29 mouse cellular contexts compared by ENCODE assay signal in the genomic region with DNA sequence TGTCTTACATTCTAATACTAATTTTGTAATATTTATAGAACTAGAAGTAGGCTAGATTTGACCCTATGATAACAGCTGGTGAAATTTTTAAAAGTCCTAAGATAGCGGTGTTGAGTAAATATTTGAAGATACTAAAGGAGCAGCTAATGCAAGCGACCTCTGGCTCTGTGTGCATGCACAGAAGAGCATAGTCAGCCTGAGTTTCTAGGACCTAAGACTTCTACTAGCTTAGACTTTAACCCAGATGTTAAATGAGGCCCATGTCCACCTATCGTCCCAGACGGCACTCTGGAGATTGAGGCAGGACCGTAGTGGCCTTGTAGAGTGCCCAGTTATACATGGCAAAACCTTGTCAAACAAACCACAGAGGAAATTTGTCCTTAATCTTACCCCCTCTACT. TPM values are rescaled to one million over a fixed set of nuclear protein-coding genes. Genes with fewer than 3 reads are reported as not detected.
A peak's percentile ranks its signal among the peaks of the same experiment; 100 is the strongest.
DNase-seq lines count a peak whose midpoint lies in the region; ATAC-seq and TF ChIP-seq lines count a peak whose summit lies in the region.
"Had no signal": no experiment of that assay in that cellular context is flagged by ENCODE, and none has a peak within 500 bp of the region (broad histone marks: within the 10 kb centered on the region; RNA-seq: fewer than 3 reads in every experiment).

No protein-coding gene starts in this region.

- no peak for TF ChIP-seq EP300 in liver, postnatal 0 days (IDR thresholded peaks at IDR 0.05; ENCODE audit: low read depth)

- H3K9ac ChIP-seq in kidney, embryonic 14.5 days (ENCODE audit: low read depth, low read length): no peak overlapping the region
- H3K9ac ChIP-seq in liver, postnatal 0 days (replicated peaks): no peak overlapping the region
- no peak overlapping the region for H3K9ac ChIP-seq in kidney, embryonic 16.5 days (replicated peaks; ENCODE audit: low read length)
- H3K9ac ChIP-seq: embryonic facial prominence, embryonic 15.5 days; forebrain, embryonic 13.5 days; hindbrain, embryonic 14.5 days; liver, embryonic 13.5 days; lung, embryonic 14.5 days; stomach, embryonic 15.5 days had no signal

- H3K27ac ChIP-seq in kidney, embryonic 14.5 days (ENCODE audit: low read depth, low read length): no peak overlapping the region
- H3K27ac ChIP-seq in liver, postnatal 0 days (ENCODE audit: low read depth): no peak overlapping the region
- no peak overlapping the region for H3K27ac ChIP-seq in kidney, embryonic 16.5 days (ENCODE audit: low read length)
- H3K27ac ChIP-seq: embryonic facial prominence, embryonic 10.5 days; embryonic facial prominence, embryonic 15.5 days; forebrain, embryonic 13.5 days; hindbrain, embryonic 14.5 days; liver, embryonic 13.5 days; stomach, embryonic 15.5 days had no signal

- 85% methylated on average over 5 of the region's 5 CpGs for WGBS in kidney, embryonic 14.5 days
- 58% methylated on average over 5 of the region's 5 CpGs for WGBS in liver, postnatal 0 days (ENCODE audit: insufficient replicate concordance)
- 77% methylated on average over 5 of the region's 5 CpGs for WGBS in kidney, embryonic 16.5 days

- H3K4me1 ChIP-seq in kidney, embryonic 14.5 days (ENCODE audit: control insufficient read depth, insufficient read depth, low read length): no peaks in the 10 kb centered on the region
- H3K4me1 ChIP-seq in liver, postnatal 0 days (ENCODE audit: insufficient read depth): peaks cover 10% of the 10 kb centered on the region
- peaks cover 3% of the 10 kb centered on the region for H3K4me1 ChIP-seq in kidney, embryonic 16.5 days (ENCODE audit: insufficient read depth, low read length)
- H3K4me1 ChIP-seq: embryonic facial prominence, embryonic 15.5 days had no signal

- H3K4me3 ChIP-seq in kidney, embryonic 14.5 days (ENCODE audit: low read length): no peak overlapping the region
- no peak overlapping the region for H3K4me3 ChIP-seq in liver, postnatal 0 days (ENCODE audit: low read depth, low read length)
- no peak overlapping the region for H3K4me3 ChIP-seq in kidney, embryonic 16.5 days (ENCODE audit: low read length)
- H3K4me3 ChIP-seq: embryonic facial prominence, embryonic 10.5 days; embryonic facial prominence, embryonic 15.5 days; forebrain, embryonic 13.5 days; liver, embryonic 13.5 days; stomach, embryonic 15.5 days had no signal

- peaks cover 75% of the 10 kb centered on the region for H3K36me3 ChIP-seq in kidney, embryonic 14.5 days (ENCODE audit: control insufficient read depth, insufficient read depth, low read length)
- peaks cover 47% of the 10 kb centered on the region for H3K36me3 ChIP-seq in liver, postnatal 0 days (replicated peaks; ENCODE audit: insufficient read depth, low read length)
- H3K36me3 ChIP-seq in kidney, embryonic 16.5 days (ENCODE audit: insufficient read depth, low read length): peaks cover 32% of the 10 kb centered on the region

- H3K9me3 ChIP-seq in kidney, embryonic 14.5 days (ENCODE audit: control insufficient read depth, low read length): no peaks in the 10 kb centered on the region
- H3K9me3 ChIP-seq in liver, postnatal 0 days (ENCODE audit: low read length): no peaks in the 10 kb centered on the region
- H3K9me3 ChIP-seq in kidney, embryonic 16.5 days (ENCODE audit: low read length): no peaks in the 10 kb centered on the region
- H3K9me3 ChIP-seq: embryonic facial prominence, embryonic 10.5 days; embryonic facial prominence, embryonic 15.5 days; forebrain, embryonic 13.5 days; G1E; liver, embryonic 13.5 days; stomach, embryonic 15.5 days had no signal

- H3K27me3 ChIP-seq in kidney, embryonic 14.5 days (ENCODE audit: control insufficient read depth, insufficient read depth, low read length): no peaks in the 10 kb centered on the region
- no peaks in the 10 kb centered on the region for H3K27me3 ChIP-seq in liver, postnatal 0 days (ENCODE audit: insufficient read depth, low read length)
- no peaks in the 10 kb centered on the region for H3K27me3 ChIP-seq in kidney, embryonic 16.5 days (ENCODE audit: insufficient read depth, low read length)
- H3K27me3 ChIP-seq: embryonic facial prominence, embryonic 15.5 days; forebrain, embryonic 13.5 days; liver, embryonic 13.5 days; Patski; stomach, embryonic 15.5 days had no signal

- TF ChIP-seq CTCF in liver, postnatal 0 days (IDR thresholded peaks at IDR 0.05; ENCODE audit: low read depth): no peak

- H3K4me2 ChIP-seq in kidney, embryonic 14.5 days (replicated peaks; ENCODE audit: low read depth, low read length): no peak overlapping the region
- no peak overlapping the region for H3K4me2 ChIP-seq in liver, postnatal 0 days (ENCODE audit: low read depth, low read length)
- H3K4me2 ChIP-seq in kidney, embryonic 16.5 days (replicated peaks; ENCODE audit: low read depth, low read length): no peak overlapping the region
- H3K4me2 ChIP-seq: embryonic facial prominence, embryonic 15.5 days; forebrain, embryonic 13.5 days; heart, embryonic 11.5 days; hindbrain, embryonic 14.5 days; liver, embryonic 13.5 days; lung, embryonic 14.5 days; stomach, embryonic 15.5 days had no signal

- DNase-seq in kidney, adult 11 months: peak; percentile 37
- no peak for DNase-seq in liver, postnatal 0 days
- DNase-seq in liver: no peak
- DNase-seq in testis, postnatal 14 days (ENCODE audit: low spot score): no peak
- DNase-seq in thymus, postnatal 14 days: no peak
- no peak for DNase-seq in urinary bladder, adult 18-20 months (ENCODE audit: low spot score in 2 of 2)
- DNase-seq: adrenal gland, postnatal 10 days; cerebellum, adult 8-10 months; cerebellum, postnatal 25 days; gastrocnemius, postnatal 25 days; heart, adult 18-20 months; layer of hippocampus, adult 9-11 months; liver, embryonic 13.5 days; lung, embryonic 14.5 days; lung, postnatal 14 days; midbrain, embryonic 14.5 days; thymus, adult 18-20 months; thymus, postnatal 36 days had no signal

- no peak for ATAC-seq in kidney, embryonic 14.5 days (ENCODE audit: low FRiP score, low TSS enrichment)
- peak; percentile 13; the same call in 1 of the 2 replicates for ATAC-seq in liver, postnatal 0 days
- ATAC-seq in kidney, embryonic 16.5 days (ENCODE audit: low FRiP score, low TSS enrichment): peak; percentile 61
- ATAC-seq: forebrain, embryonic 13.5 days; inflammation-experienced regulatory T-cells, adult 6 months; Patski had no signal

RNA-seq across cellular contexts. Expression of a gene that starts 11.1 kb away (rescaled TPM):
- 315 and 346 TPM in 2 replicates for polyA plus RNA-seq in kidney, embryonic 14.5 days (2014; fragmentation: Nextera tagmentation; extraction: Ambion mirVana)
- polyA plus RNA-seq in liver, postnatal 0 days (2015; fragmentation: Nextera tagmentation; extraction: Ambion mirVana): 69.9 and 73.7 TPM in 2 replicates
- 203 and 209 TPM in 2 replicates for polyA plus RNA-seq in kidney, embryonic 16.5 days (2015; fragmentation: Nextera tagmentation; extraction: Ambion mirVana)

RNA-seq across cellular contexts. Expression of a gene that starts 22.0 kb away (rescaled TPM):
- polyA plus RNA-seq in kidney, embryonic 14.5 days (2014; fragmentation: Nextera tagmentation; extraction: Ambion mirVana): 42.3 and 44.6 TPM in 2 replicates
- 29.6 and 32.1 TPM in 2 replicates for polyA plus RNA-seq in liver, postnatal 0 days (2015; fragmentation: Nextera tagmentation; extraction: Ambion mirVana)
- 27.3 and 36.6 TPM in 2 replicates for polyA plus RNA-seq in kidney, embryonic 16.5 days (2015; fragmentation: Nextera tagmentation; extraction: Ambion mirVana)
